Mouse (Mus musculus) layer of hippocampus, adult 18-20 months (tissue): ENCODE measurements around the gene Fam187b. TPM values are rescaled to one million over a fixed set of nuclear protein-coding genes. Genes with fewer than 3 reads are reported as not detected.

Experiments used
- DNase-seq, 2 experiments: peaks; one replicate each; pipeline ENCODE4 v3.0.0; 2022; ENCODE audit warnings: low spot score in 2 of 2
- total RNA-seq, 2 experiments: library from RNA; stranded (reverse); gene quantifications; 2 replicates each; pipeline ENCODE4 v1.2.3; 2021

Gene Fam187b
- total RNA-seq, 2 experiments from 2014 or later, result 0.18 TPM; not detected in 1

DNA sequence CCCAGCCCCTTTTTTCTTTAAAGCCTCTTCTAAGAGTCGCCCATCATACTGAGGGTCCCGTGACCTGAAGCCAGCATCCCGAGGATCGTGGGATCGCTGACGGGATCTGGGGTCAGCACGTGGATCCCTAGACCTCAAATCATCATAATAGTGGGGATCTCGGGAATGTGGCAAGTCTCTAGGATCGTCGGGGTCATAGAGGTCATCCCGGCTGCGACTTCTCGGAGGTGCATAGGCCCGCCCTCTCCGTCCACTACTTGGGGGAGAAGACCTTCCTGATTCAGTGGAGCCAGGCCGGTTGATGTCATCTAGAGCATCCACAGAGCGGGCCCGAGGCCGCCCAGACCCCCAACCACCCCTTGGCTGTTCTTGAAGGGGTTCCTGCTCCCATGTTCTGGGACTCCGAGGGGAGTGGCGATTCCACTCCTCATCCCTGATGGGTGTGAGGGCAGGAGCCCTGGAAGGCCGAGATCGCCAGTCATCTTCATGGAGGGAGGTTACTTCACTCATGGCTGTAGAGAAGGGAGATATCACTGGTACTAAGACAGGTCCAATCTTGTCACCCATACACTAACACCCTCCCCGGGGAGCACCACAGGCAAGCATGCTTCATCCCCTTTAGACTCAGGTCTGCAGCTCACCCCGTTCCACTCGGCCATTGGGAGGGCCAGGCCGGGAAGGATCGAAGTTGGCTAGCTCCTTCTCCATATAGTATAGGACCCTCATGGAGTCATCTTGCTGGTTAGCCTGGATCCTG lies 15.3 kb upstream of the Fam187b start:
- DNase-seq, result no peak

- no peak for DNase-seq
Observed at GRCm38 (mm10) chr7:30958866-30959487, 14.6 kb upstream of the Fam187b start.

GRCm38 (mm10) chr7:30959786-30960349 lies 13.7 kb upstream of the Fam187b start:
- DNase-seq, result no peak

DNA sequence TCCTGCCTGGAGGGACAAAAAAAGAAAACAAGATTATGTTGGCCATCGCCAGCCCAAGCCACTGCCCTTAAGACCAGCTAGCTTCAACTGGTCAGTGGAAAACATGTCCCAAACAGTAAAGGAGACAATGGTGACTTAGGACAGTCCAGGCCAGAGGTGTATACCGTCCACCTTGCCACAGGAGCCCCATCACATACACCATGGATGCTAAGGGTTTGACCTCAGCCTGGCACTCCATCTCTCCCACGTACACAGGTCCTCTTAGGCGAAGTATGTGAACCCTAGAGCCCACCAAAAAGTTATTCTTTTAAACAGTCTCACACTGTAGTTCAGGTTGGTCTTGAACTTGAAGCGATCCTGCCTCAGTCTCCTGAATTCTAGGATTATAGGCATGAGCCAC lies 10.7 kb upstream of the Fam187b start:
- DNase-seq, result no peak

- no peak for DNase-seq
Observed at GRCm38 (mm10) chr7:30964366-30964765, 9.2 kb upstream of the Fam187b start.

DNA sequence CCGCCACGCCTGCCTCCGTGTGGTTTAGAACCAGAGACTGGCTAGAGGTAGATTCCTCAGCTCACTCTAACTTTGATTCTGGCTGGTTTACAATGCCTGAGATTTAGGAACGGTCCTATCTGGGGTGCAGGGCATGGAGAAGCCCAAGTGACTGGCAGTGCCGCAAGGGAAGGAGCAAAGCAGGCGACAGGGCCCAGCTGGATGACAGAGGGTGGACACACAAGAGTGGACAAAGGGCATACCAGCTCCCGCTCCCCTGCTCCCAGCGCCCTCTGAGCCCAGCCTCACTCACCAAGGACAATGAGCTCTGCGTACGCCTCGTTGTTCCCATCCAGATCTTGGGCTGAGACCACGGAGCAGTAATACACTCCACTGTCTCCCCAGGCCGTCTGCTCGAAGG lies 7.9 kb upstream of the Fam187b start:
- no peak for DNase-seq

DNA sequence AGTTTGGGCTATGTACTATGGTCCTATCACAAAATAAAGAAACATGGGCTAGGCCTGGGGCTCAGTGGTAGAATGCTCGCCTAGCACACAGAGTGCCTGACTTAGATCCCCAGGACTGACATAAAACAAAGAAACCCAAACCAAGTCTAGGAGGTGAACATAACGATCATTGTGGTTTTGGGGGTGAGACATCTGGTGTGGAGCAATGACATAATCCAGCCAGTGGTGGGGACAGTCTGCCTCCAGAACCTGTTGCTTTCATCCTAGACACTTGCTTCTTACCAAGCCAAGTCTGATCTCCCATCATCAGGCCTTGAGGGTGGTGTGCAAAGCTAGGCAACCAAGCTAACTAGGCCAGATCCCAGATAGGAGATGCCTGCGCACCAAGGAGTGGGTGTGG lies 6.9 kb upstream of the Fam187b start:
- DNase-seq, result no peak

DNA sequence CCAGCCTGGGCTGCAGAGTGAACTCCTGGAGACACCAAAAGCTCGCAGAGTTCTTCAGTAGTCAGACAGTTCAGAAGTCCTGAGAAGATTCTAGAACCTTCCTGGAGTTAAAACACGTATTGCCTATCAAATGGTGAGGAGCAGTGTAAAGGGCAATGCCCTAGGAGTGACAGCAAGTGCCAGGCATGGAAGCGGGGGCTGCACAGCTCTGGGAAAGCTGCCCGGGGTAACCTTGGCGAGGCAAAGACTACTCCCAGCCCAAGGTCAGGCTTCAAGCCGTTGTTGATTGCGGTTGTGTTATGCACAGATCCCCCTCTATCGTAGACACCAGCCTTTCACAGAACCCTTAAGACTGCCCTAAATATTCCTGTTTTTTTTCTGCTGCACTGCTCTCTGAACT lies 5.0 kb upstream of the Fam187b start:
- no peak for DNase-seq

GRCm38 (mm10) chr7:30969174-30969573 lies 4.4 kb upstream of the Fam187b start:
- DNase-seq, result no peak

- no peak for DNase-seq
Observed at GRCm38 (mm10) chr7:30971901-30972300, 1.7 kb upstream of the Fam187b start.

GRCm38 (mm10) chr7:30972426-30973250 lies 952 bp upstream of the Fam187b start:
- DNase-seq, result no peak

- no peak for DNase-seq
Observed at GRCm38 (mm10) chr7:30973251-30973500, 414 bp upstream of the Fam187b start, which contains the start of gene Lsr. Gene Lsr, minus strand, starts transcription at chr7:30973464.

DNA sequence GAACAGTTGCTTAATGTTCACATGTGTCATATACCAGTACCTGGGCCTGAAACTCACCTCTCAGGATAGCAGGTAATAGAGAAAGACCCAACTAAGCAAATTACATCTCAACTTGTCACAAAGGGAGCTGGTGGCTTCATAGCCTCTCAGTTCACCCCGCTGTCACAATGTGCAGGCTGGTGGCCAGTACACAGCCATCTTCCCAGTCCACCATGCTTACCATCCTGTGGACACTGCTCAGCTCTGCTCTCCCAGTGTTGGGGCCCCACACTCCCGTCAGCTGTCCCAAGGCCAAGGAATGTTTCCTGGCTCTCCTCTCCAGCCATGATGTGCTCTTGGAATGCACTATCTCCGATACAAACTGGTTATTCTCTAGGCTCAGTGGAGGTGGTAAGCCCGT lies 8.1 kb downstream of the Fam187b start:
- DNase-seq, result no peak

DNA sequence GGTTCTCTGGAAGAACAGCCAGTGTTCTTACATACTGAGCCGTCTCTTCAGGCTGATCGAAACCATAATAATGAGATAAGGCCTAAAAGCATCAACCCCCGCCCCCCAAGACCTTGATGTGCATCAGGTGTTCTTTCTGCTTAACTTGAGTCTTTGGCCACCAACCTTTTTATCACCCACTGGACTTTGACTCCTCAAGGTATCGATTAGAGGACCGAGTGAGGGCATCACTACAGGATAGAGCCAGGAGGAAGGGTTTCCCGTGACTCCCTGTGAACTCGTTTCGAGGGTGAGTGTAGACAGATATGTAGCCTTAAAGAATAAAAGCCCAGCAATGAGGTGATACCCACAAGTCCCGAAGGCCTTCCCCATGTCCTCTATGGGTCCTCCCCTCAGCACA lies 11.8 kb downstream of the Fam187b start:
- no peak for DNase-seq

DNA sequence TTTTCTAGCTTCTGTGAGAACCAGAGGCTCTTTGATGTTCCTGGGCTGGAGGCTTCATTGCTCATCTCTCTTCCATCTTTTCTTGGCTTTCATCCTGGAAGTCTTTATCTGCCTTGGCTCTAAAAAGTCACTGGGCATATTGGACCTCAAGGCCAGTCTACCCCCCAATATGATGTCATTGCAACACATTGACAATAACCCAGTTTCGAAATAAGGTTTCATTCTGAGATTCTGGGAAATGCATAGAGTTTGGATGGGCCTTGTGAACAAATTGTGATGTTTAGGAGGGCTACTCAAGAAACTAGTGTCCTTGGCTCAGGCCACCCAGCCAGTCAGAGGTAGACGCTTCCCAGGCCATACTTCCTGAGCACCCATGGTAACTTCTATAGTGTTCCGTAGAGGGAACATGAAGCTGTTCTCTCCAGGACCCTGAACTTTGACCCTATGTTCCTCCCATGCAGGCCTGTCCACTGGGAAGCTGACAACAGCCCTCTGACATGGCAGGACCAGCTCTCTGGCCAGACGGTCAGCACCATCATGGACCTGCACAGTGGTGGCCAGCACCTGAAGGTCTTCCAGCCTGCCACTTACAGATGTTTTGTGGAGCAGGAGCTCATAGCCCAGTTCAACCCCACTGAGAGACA lies 15.1 kb downstream of the Fam187b start:
- DNase-seq, result no peak

DNA sequence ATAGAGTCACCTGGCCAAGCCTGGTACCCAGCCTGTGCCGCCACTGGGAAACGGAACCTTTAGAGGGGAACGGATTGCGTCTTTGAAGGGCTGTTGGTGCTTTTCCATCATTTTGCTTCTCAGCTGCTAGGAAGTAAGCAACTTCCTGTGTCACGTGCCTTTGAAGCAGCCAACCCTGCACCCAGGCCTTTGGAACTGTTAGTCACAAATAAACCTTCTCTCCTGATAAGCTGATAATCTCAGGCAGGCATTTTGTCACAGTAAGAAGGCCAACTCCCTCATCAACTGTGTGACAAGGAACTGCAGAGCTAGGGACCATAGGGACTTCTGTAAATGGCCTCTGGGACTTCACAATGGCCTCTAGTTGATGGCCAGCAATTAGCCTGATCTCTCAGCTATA lies 18.6 kb downstream of the Fam187b start:
- DNase-seq, result no peak

DNA sequence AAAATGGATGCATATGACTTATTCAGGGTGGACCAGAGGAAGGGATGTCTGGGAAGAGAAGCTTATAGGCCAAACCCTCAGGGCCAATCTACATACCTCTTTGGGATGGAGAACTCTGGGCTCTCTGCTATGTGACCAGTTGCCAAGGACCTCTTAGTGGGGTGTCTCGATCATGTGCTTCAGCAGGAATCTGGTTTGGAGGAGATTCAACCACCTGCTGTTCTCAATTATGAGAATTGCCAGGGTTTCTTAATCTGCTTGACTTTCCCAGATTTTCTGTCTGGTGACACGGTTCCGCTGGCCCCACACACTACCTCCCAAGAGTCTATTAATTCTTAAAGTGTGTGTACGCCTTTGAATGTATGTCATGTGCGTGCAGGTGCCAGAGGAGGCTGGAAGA lies 20.4 kb downstream of the Fam187b start:
- no peak for DNase-seq

GRCm38 (mm10) chr7:30996491-30996890 lies 22.9 kb downstream of the Fam187b start:
- no peak for DNase-seq

DNA sequence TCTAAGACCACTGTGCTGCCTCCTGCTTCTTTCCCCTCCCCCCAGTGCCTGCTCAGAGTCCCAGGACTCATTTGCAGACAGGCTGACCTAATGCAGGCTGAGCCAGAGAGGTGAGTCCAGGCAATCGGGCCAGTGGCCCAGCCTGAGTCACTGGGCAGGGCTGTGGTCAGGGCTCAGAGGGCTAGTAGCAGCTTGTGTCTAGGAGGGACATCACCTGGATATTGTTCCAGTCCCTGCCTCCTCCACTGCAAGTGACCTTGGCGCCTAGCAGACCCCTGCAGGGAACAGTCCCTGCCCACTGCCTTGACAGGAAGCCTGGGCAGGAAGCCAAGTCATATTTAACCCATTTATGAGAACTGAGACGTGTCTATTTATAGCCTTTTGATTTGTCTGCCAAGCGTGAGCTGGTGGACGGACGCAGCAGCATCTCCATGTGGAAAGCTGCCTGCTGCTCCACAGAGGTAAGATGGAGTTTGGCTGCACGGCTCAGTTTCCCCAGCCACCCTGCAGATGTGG lies 27.0 kb downstream of the Fam187b start:
- DNase-seq, result no peak

- no peak for DNase-seq
Observed at GRCm38 (mm10) chr7:31002650-31003049, 29.1 kb downstream of the Fam187b start.

- DNase-seq, result no peak
Observed at GRCm38 (mm10) chr7:31007775-31008174, 34.2 kb downstream of the Fam187b start.
